Mouse (Mus musculus) kidney, postnatal 0 days (tissue): Measurements from ENCODE around the gene Plekhh2. TPM values are rescaled to one million over a fixed set of nuclear protein-coding genes. Genes with fewer than 3 reads are reported as not detected.
A peak's percentile ranks its signal among the peaks of the same experiment; 100 is the strongest.

Source experiments
- ATAC-seq: fragments of 200-750 bp; cut with Nextera tagmentation; replicated peaks from 2 replicates; pipeline ENCODE4 v1.8.0; 2017; ENCODE audit warnings: low read depth, moderate number of reproducible peaks, moderate TSS enrichment, moderate library complexity; ENCODE audit not compliant: low FRiP score
- DNase-seq: peaks from one replicate; pipeline ENCODE4 v3.0.0-alpha.2; 2016; ENCODE audit warnings: low spot score
- H3K27ac ChIP-seq: fragments of 300-500 bp; sonication (generic); 2 replicates; pipeline ENCODE4 v1.5.1; 2014; ENCODE audit warnings: mild to moderate bottlenecking
- H3K27me3 ChIP-seq: fragments of 300-500 bp; sonication (generic); 2 replicates; pipeline ENCODE4 v1.6.1; 2014; ENCODE audit warnings: low read length, mixed read lengths; ENCODE audit not compliant: insufficient read depth
- H3K36me3 ChIP-seq: fragments of 300-500 bp; sonication (generic); 2 replicates; pipeline ENCODE4 v1.6.1; 2014; ENCODE audit warnings: low read length, mixed read lengths; ENCODE audit not compliant: insufficient read depth
- H3K4me1 ChIP-seq: fragments of 300-500 bp; sonication (generic); replicated peaks from 2 replicates; pipeline ENCODE4 v1.6.1; 2014; ENCODE audit warnings: antibody characterized with exemption, low read length, mixed read lengths; ENCODE audit not compliant: insufficient read depth
- H3K4me2 ChIP-seq: fragments of 300-500 bp; sonication (generic); 2 replicates; pipeline ENCODE4 v1.6.1; 2014; ENCODE audit warnings: mild to moderate bottlenecking, low read length, moderate library complexity, mixed read lengths
- H3K4me3 ChIP-seq: fragments of 300-500 bp; sonication (generic); replicated peaks from 2 replicates; pipeline ENCODE4 v1.5.1; 2014; ENCODE audit warnings: low read depth, low read length
- H3K9ac ChIP-seq: fragments of 300-500 bp; sonication (generic); 2 replicates; pipeline ENCODE4 v1.6.1; 2014; ENCODE audit warnings: low read depth, low read length
- H3K9me3 ChIP-seq: fragments of 300-500 bp; sonication (generic); replicated peaks from 2 replicates; pipeline ENCODE4 v1.6.1; 2016; ENCODE audit warnings: low read length, inconsistent platforms, mixed read lengths
- CTCF ChIP-seq: IDR thresholded peaks from 2 replicates; pipeline ENCODE4 v1.5.1; 2016; ENCODE audit warnings: antibody characterized with exemption, low read depth, mild to moderate bottlenecking, moderate library complexity
- WGBS: fragments of 180-500 bp; shearing (Covaris S2); extraction: QIAGEN DNeasy Blood & Tissue Kit; methylation state at CpG from one replicate; pipeline ENCODE4 v1.1.7; 2014; 5-methylcytosine and 5-hydroxymethylcytosine counted together
- polyA plus RNA-seq: library from polyadenylated mRNA; unstranded; fragments of >200 nt; fragmentation: Nextera tagmentation; extraction: Ambion mirVana; gene quantifications from 2 replicates; pipeline ENCODE4 v1.2.1, GENCODE M21; 2015

The Plekhh2 gene
- polyA plus RNA-seq, 1 experiment from 2014 or later: 6.1 TPM

- 84% methylated on average over 6 of the region's 6 CpGs for WGBS
- no peak overlapping the region for H3K4me3 ChIP-seq
- no peak overlapping the region for H3K27ac ChIP-seq
- H3K4me2 ChIP-seq: no peak overlapping the region
- ATAC-seq (no peak), DNase-seq (no peak)
- peaks cover 6% of the 10 kb centered on the region; the same call in 1 of the 2 replicates for H3K4me1 ChIP-seq
- no peaks in the 10 kb centered on the region for H3K36me3 ChIP-seq
- no peaks in the 10 kb centered on the region for H3K27me3 ChIP-seq
- no peaks in the 10 kb centered on the region for H3K9me3 ChIP-seq
- no peak for TF ChIP-seq CTCF
- H3K9ac ChIP-seq: no peak overlapping the region
Observed at GRCm38 (mm10) chr17:84631836-84632235, 120.1 kb downstream of the Plekhh2 start.

DNA sequence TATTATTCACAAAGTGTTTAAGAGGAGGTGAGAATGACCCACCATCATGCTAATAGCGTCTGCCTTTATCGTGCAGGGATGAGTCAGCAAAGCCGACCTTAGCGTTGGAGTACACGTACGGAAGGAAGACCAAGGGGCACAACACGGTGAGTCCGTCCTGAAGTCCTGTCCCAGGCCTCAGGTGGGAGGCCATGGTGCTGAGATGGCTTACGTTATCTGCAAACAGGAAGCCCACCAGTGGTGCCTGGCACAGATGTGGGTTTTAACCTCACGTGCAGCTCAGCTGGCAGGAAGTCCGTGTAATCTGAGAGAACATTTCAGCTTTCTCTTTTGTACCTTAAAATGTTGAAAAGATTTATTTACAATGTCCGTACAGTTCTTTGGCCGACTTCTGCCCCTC, 121.7 kb downstream of the Plekhh2 start:
- 76% methylated on average over 13 of the region's 13 CpGs for WGBS
- no peak overlapping the region for H3K4me3 ChIP-seq
- H3K9ac ChIP-seq: no peak overlapping the region
- H3K36me3 ChIP-seq: no peaks in the 10 kb centered on the region
- H3K27ac ChIP-seq: no peak overlapping the region
- H3K4me1 ChIP-seq: no peaks in the 10 kb centered on the region
- ATAC-seq (no peak), DNase-seq (no peak)
- TF ChIP-seq CTCF: no peak
- H3K9me3 ChIP-seq: no peaks in the 10 kb centered on the region
- no peak overlapping the region for H3K4me2 ChIP-seq
- no peaks in the 10 kb centered on the region for H3K27me3 ChIP-seq

GRCm38 (mm10) chr17:84636328-84636727, 124.6 kb downstream of the Plekhh2 start:
- Histone ChIP-seq H3K9ac (no peak overlapping the region), H3K9me3 (no peaks in the 10 kb centered on the region), H3K4me3 (no peak overlapping the region), H3K36me3 (no peaks in the 10 kb centered on the region), H3K4me1 (no peaks in the 10 kb centered on the region), H3K27ac (no peak overlapping the region), H3K4me2 (no peak overlapping the region), H3K27me3 (no peaks in the 10 kb centered on the region)
- ATAC-seq (no peak), DNase-seq (no peak)
- 61% methylated on average over 8 of the region's 8 CpGs for WGBS
- TF ChIP-seq CTCF: no peak

- Histone ChIP-seq H3K9ac (no peak overlapping the region), H3K27ac (no peak overlapping the region), H3K9me3 (no peaks in the 10 kb centered on the region), H3K36me3 (no peaks in the 10 kb centered on the region), H3K4me2 (no peak overlapping the region), H3K27me3 (no peaks in the 10 kb centered on the region), H3K4me3 (no peak overlapping the region), H3K4me1 (no peaks in the 10 kb centered on the region)
- WGBS: 95% methylated on average over 6 of the region's 6 CpGs
- DNase-seq (no peak), ATAC-seq (no peak)
- no peak for TF ChIP-seq CTCF
Observed at GRCm38 (mm10) chr17:84637971-84638370, 126.3 kb downstream of the Plekhh2 start.

DNA sequence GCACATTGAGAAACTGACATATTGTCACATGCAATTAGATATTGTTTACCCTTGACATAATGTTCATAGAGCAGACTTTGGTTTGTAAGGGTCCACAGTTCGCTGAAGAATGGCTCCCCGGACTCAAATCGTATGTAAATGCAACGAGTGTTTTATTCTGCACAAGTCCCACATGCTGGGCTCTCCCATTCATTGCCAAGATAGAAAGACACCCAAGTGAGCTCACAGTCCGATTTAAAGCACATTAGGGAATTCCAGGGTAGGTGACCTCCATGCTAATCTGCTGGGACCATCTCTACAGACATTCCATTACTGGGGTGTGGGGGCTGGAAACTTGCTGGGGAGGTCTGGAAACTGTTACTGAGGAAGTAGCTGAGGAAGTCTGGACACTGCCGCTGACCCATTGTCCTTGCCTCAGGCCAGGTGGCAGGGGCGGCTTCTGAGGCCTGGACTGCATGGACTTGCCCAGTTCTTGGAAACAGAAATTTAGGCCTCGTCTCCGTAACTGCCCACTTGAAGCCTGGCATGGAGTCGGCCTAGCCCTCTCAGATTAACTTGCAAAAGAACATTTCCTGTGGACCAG, 128.2 kb downstream of the Plekhh2 start:
- H3K4me3 ChIP-seq: no peak overlapping the region
- no peaks in the 10 kb centered on the region for H3K36me3 ChIP-seq
- H3K9ac ChIP-seq: no peak overlapping the region
- no peaks in the 10 kb centered on the region for H3K9me3 ChIP-seq
- H3K27me3 ChIP-seq: no peaks in the 10 kb centered on the region
- no peak for TF ChIP-seq CTCF
- WGBS: 73% methylated on average over 10 of the region's 10 CpGs
- DNase-seq: no peak
- H3K27ac ChIP-seq: no peak overlapping the region
- no peaks in the 10 kb centered on the region for H3K4me1 ChIP-seq
- ATAC-seq: no peak
- no peak overlapping the region for H3K4me2 ChIP-seq

GRCm38 (mm10) chr17:84641893-84642292, 130.2 kb downstream of the Plekhh2 start:
- Histone ChIP-seq H3K36me3 (no peaks in the 10 kb centered on the region), H3K27ac (no peak overlapping the region), H3K27me3 (no peaks in the 10 kb centered on the region), H3K9me3 (no peaks in the 10 kb centered on the region), H3K4me1 (no peaks in the 10 kb centered on the region), H3K4me2 (no peak overlapping the region), H3K4me3 (no peak overlapping the region), H3K9ac (no peak overlapping the region)
- ATAC-seq: no peak
- DNase-seq: peak; percentile 73
- peak; percentile 84 for TF ChIP-seq CTCF
- 34% methylated on average over 3 of the region's 3 CpGs for WGBS

DNA sequence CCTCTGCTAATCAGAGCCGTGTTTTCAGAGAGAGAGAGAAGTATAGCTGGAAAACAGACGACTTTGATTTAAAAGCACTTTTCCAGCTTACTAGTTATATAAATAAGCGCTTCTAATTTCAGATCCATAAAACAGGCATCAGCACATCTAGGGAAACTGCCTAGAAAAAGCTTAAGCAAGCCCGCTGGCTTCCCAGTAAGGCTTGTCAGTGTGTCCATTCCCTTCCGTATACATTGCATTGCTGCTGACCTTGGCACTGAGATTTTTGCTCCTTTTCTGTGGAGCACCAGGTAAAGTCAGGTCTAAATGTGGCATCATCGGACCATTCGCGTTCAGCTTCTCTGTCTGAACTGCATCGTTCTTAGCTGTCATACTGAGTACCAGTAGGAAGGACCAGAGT, 130.6 kb downstream of the Plekhh2 start:
- Histone ChIP-seq H3K9ac (no peak overlapping the region), H3K27ac (no peak overlapping the region), H3K27me3 (no peaks in the 10 kb centered on the region), H3K4me2 (no peak overlapping the region), H3K36me3 (no peaks in the 10 kb centered on the region), H3K4me3 (no peak overlapping the region), H3K9me3 (no peaks in the 10 kb centered on the region), H3K4me1 (no peaks in the 10 kb centered on the region)
- DNase-seq: no peak
- 66% methylated on average over 9 of the region's 9 CpGs for WGBS
- TF ChIP-seq CTCF: no peak
- no peak for ATAC-seq
